ENCODE assay signal across 9 mouse cellular contexts in genomic region chr5:127610787-127611509, GRCm38 (mm10). TPM values are rescaled to one million over a fixed set of nuclear protein-coding genes. Genes with fewer than 3 reads are reported as not detected.
DNase-seq lines count a peak whose midpoint lies in the region; ATAC-seq lines count a peak whose summit lies in the region.
"Had no signal": no experiment of that assay in that cellular context is flagged by ENCODE, and none has a peak within 500 bp of the region (broad histone marks: within the 10 kb centered on the region; RNA-seq: fewer than 3 reads in every experiment).

No protein-coding gene starts in this region.

- ATAC-seq in embryonic facial prominence, embryonic 15.5 days (ENCODE audit: insufficient number of reproducible peaks, low FRiP score, low TSS enrichment, low read depth) = no peak
- peak; percentile 61 for ATAC-seq in heart, embryonic 16.5 days (replicated peaks; ENCODE audit: extremely low read depth, insufficient read depth, low FRiP score)
- no peak for ATAC-seq in forebrain, embryonic 12.5 days (ENCODE audit: low FRiP score)

- DNase-seq in embryonic facial prominence, embryonic 10.5 days (ENCODE audit: low spot score) = no peak
- DNase-seq in 416B (ENCODE audit: low read depth) (peak; percentile 86), liver (peak; percentile 18)
- DNase-seq in cerebellum, adult 9-10 months = peak; percentile 61
- peak; percentile 38 to 80 for DNase-seq in natural killer cell, adult 2 months (ENCODE audit: low spot score in 2 of 2)

- H3K4me3 ChIP-seq in embryonic facial prominence, embryonic 15.5 days (replicated peaks) = no peak overlapping the region
- no peak overlapping the region for H3K4me3 ChIP-seq in embryonic facial prominence, embryonic 10.5 days
- H3K4me3 ChIP-seq in heart, embryonic 16.5 days (ENCODE audit: low read length) = no peak overlapping the region
- no peak overlapping the region for H3K4me3 ChIP-seq in forebrain, embryonic 12.5 days (replicated peaks)
- H3K4me3 ChIP-seq: neural tube, embryonic 13.5 days had no signal

- peaks cover 34% of the 10 kb centered on the region for H3K4me1 ChIP-seq in embryonic facial prominence, embryonic 15.5 days
- H3K4me1 ChIP-seq in embryonic facial prominence, embryonic 10.5 days = peaks cover 20% of the 10 kb centered on the region
- H3K4me1 ChIP-seq in heart, embryonic 16.5 days (ENCODE audit: control insufficient read depth, insufficient read depth, low read length) = peaks cover 54% of the 10 kb centered on the region
- peaks cover 25% of the 10 kb centered on the region for H3K4me1 ChIP-seq in forebrain, embryonic 12.5 days

- H3K9me3 ChIP-seq in embryonic facial prominence, embryonic 15.5 days (replicated peaks) = no peaks in the 10 kb centered on the region
- H3K9me3 ChIP-seq in embryonic facial prominence, embryonic 10.5 days = no peaks in the 10 kb centered on the region
- H3K9me3 ChIP-seq in heart, embryonic 16.5 days (replicated peaks; ENCODE audit: control insufficient read depth, low read length) = no peaks in the 10 kb centered on the region
- H3K9me3 ChIP-seq in forebrain, embryonic 12.5 days = no peaks in the 10 kb centered on the region
- H3K9me3 ChIP-seq: neural tube, embryonic 13.5 days had no signal

- 0 out of 2 replicates have a peak overlapping the region, but pooled peaks have one; percentile 34 for H3K27ac ChIP-seq in embryonic facial prominence, embryonic 15.5 days (replicated peaks)
- no peak overlapping the region for H3K27ac ChIP-seq in embryonic facial prominence, embryonic 10.5 days (replicated peaks)
- H3K27ac ChIP-seq in heart, embryonic 16.5 days (ENCODE audit: low read length) = peak overlapping the region; percentile 64
- H3K27ac ChIP-seq in forebrain, embryonic 12.5 days = no peak overlapping the region
- H3K27ac ChIP-seq: neural tube, embryonic 13.5 days had no signal

- no peak overlapping the region for H3K9ac ChIP-seq in embryonic facial prominence, embryonic 15.5 days
- peak overlapping the region; percentile 16; the same call in 1 of the 2 replicates for H3K9ac ChIP-seq in heart, embryonic 16.5 days (ENCODE audit: low read length)
- H3K9ac ChIP-seq in forebrain, embryonic 12.5 days = no peak overlapping the region

- WGBS in embryonic facial prominence, embryonic 15.5 days = 60% methylated on average over 6 of the region's 6 CpGs
- WGBS in embryonic facial prominence, embryonic 10.5 days = 82% methylated on average over 6 of the region's 6 CpGs
- 45% methylated on average over 6 of the region's 6 CpGs for WGBS in heart, embryonic 16.5 days
- 83% methylated on average over 6 of the region's 6 CpGs for WGBS in forebrain, embryonic 12.5 days

- H3K4me2 ChIP-seq in embryonic facial prominence, embryonic 15.5 days (replicated peaks) = no peak overlapping the region
- peak overlapping the region; percentile 30 for H3K4me2 ChIP-seq in heart, embryonic 16.5 days (ENCODE audit: low read depth, low read length)
- no peak overlapping the region for H3K4me2 ChIP-seq in forebrain, embryonic 12.5 days
- H3K4me2 ChIP-seq: neural tube, embryonic 13.5 days had no signal

- H3K27me3 ChIP-seq in embryonic facial prominence, embryonic 15.5 days = no peaks in the 10 kb centered on the region
- H3K27me3 ChIP-seq in embryonic facial prominence, embryonic 10.5 days (replicated peaks; ENCODE audit: low read depth, poor library complexity, severe bottlenecking) = no peaks in the 10 kb centered on the region
- H3K27me3 ChIP-seq in heart, embryonic 16.5 days (ENCODE audit: control insufficient read depth, insufficient read depth, low read length) = no peaks in the 10 kb centered on the region
- H3K27me3 ChIP-seq in forebrain, embryonic 12.5 days = no peaks in the 10 kb centered on the region
- H3K27me3 ChIP-seq: neural tube, embryonic 13.5 days had no signal

- peaks cover 21% of the 10 kb centered on the region for H3K36me3 ChIP-seq in embryonic facial prominence, embryonic 15.5 days
- peaks cover 34% of the 10 kb centered on the region for H3K36me3 ChIP-seq in embryonic facial prominence, embryonic 10.5 days (replicated peaks)
- peaks cover 15% of the 10 kb centered on the region for H3K36me3 ChIP-seq in heart, embryonic 16.5 days (ENCODE audit: control insufficient read depth, insufficient read depth)
- peaks cover 27% of the 10 kb centered on the region for H3K36me3 ChIP-seq in forebrain, embryonic 12.5 days (replicated peaks)

RNA-seq across cellular contexts. Expression of gene Glt1d1, which starts 21.1 kb away (rescaled TPM):
- 0.30 and 0.47 TPM in 2 replicates for polyA plus RNA-seq in embryonic facial prominence, embryonic 15.5 days (2015; fragmentation: Nextera tagmentation; extraction: Ambion mirVana)
- 1.3 and 1.8 TPM in 2 replicates for polyA plus RNA-seq in embryonic facial prominence, embryonic 10.5 days (2016; fragmentation: Nextera tagmentation; extraction: Ambion mirVana)
- not detected in 2 replicates for polyA plus RNA-seq in heart, embryonic 16.5 days (2015; fragmentation: Nextera tagmentation; extraction: Ambion mirVana)
- 1.5 and 1.9 TPM in 2 replicates for polyA plus RNA-seq in forebrain, embryonic 12.5 days (2016; fragmentation: Nextera tagmentation; extraction: Ambion mirVana)

RNA-seq across cellular contexts. Expression of gene Slc15a4, which starts 21.7 kb away (rescaled TPM):
- polyA plus RNA-seq in embryonic facial prominence, embryonic 15.5 days (2015; fragmentation: Nextera tagmentation; extraction: Ambion mirVana) = 22.5 and 27.9 TPM in 2 replicates
- 25.1 and 27.5 TPM in 2 replicates for polyA plus RNA-seq in embryonic facial prominence, embryonic 10.5 days (2016; fragmentation: Nextera tagmentation; extraction: Ambion mirVana)
- 19.4 and 20.8 TPM in 2 replicates for polyA plus RNA-seq in heart, embryonic 16.5 days (2015; fragmentation: Nextera tagmentation; extraction: Ambion mirVana)
- polyA plus RNA-seq in forebrain, embryonic 12.5 days (2016; fragmentation: Nextera tagmentation; extraction: Ambion mirVana) = 25.5 and 27.5 TPM in 2 replicates

Comparison
In these comparisons a context has a peak if more than half of its experiments do, and no peak if none do; other contexts are left out.
1. H3K27ac ChIP-seq: peak in embryonic facial prominence, embryonic 15.5 days (single experiment) and heart, embryonic 16.5 days (single experiment); none in embryonic facial prominence, embryonic 10.5 days (single experiment) and forebrain, embryonic 12.5 days (single experiment).